Mouse (Mus musculus) limb, embryonic 11.5 days (tissue): Measurements from ENCODE around the gene Tspan32. TPM values are rescaled to one million over a fixed set of nuclear protein-coding genes. Genes with fewer than 3 reads are reported as not detected.
A peak's percentile ranks its signal among the peaks of the same experiment; 100 is the strongest.

Experiments used
- ATAC-seq: fragments of 200-750 bp; cut with Nextera tagmentation; 2 replicates; pipeline ENCODE4 v1.8.0; 2017; ENCODE audit warnings: low read depth; ENCODE audit not compliant: insufficient number of reproducible peaks, low FRiP score, low TSS enrichment
- DNase-seq: peaks from one replicate; pipeline ENCODE4 v3.0.0-alpha.2; 2015; ENCODE audit warnings: low spot score
- H3K27ac ChIP-seq: fragments of 300-500 bp; sonication (generic); replicated peaks from 2 replicates; pipeline ENCODE4 v1.5.1; 2014; ENCODE audit warnings: low read depth, mild to moderate bottlenecking, low read length
- H3K27me3 ChIP-seq: fragments of 300-500 bp; sonication (generic); 2 replicates; pipeline ENCODE4 v1.6.1; 2014; ENCODE audit warnings: mild to moderate bottlenecking, low read length, mixed read lengths; ENCODE audit not compliant: control insufficient read depth, insufficient read depth
- H3K36me3 ChIP-seq: fragments of 300-500 bp; sonication (generic); 2 replicates; pipeline ENCODE4 v1.6.1; 2014; ENCODE audit warnings: mild to moderate bottlenecking, low read length, moderate library complexity, mixed read lengths; ENCODE audit not compliant: control insufficient read depth, insufficient read depth
- H3K4me1 ChIP-seq: fragments of 300-500 bp; sonication (generic); 2 replicates; pipeline ENCODE4 v1.6.1; 2014; ENCODE audit warnings: low read length, mixed read lengths; ENCODE audit not compliant: control insufficient read depth, insufficient read depth
- H3K4me2 ChIP-seq: fragments of 300-500 bp; sonication (generic); 2 replicates; pipeline ENCODE4 v1.6.1; 2014; ENCODE audit warnings: low read depth, mild to moderate bottlenecking, moderate library complexity; ENCODE audit not compliant: severe bottlenecking
- H3K4me3 ChIP-seq: fragments of 300-500 bp; sonication (generic); 2 replicates; pipeline ENCODE4 v1.5.1; 2014; ENCODE audit warnings: low read depth, low read length
- H3K9ac ChIP-seq: fragments of 300-500 bp; sonication (generic); 2 replicates; pipeline ENCODE4 v1.6.1; 2014; ENCODE audit warnings: mild to moderate bottlenecking, low read length
- H3K9me3 ChIP-seq: fragments of 300-500 bp; sonication (generic); 2 replicates; pipeline ENCODE4 v1.6.1; 2016; ENCODE audit warnings: low read length; ENCODE audit not compliant: control insufficient read depth
- WGBS: fragments of 180-500 bp; shearing (Covaris S2); extraction: QIAGEN DNeasy Blood & Tissue Kit; methylation state at CpG from one replicate; pipeline ENCODE4 v1.1.7; 2014; 5-methylcytosine and 5-hydroxymethylcytosine counted together
- polyA plus RNA-seq: library from polyadenylated mRNA; unstranded; fragments of >200 nt; fragmentation: Nextera tagmentation; extraction: Ambion mirVana; gene quantifications from 2 replicates; pipeline ENCODE4 v1.2.1, GENCODE M21; 2014

The Tspan32 gene
- polyA plus RNA-seq, 1 experiment from 2014 or later, result 4.8 TPM

DNA sequence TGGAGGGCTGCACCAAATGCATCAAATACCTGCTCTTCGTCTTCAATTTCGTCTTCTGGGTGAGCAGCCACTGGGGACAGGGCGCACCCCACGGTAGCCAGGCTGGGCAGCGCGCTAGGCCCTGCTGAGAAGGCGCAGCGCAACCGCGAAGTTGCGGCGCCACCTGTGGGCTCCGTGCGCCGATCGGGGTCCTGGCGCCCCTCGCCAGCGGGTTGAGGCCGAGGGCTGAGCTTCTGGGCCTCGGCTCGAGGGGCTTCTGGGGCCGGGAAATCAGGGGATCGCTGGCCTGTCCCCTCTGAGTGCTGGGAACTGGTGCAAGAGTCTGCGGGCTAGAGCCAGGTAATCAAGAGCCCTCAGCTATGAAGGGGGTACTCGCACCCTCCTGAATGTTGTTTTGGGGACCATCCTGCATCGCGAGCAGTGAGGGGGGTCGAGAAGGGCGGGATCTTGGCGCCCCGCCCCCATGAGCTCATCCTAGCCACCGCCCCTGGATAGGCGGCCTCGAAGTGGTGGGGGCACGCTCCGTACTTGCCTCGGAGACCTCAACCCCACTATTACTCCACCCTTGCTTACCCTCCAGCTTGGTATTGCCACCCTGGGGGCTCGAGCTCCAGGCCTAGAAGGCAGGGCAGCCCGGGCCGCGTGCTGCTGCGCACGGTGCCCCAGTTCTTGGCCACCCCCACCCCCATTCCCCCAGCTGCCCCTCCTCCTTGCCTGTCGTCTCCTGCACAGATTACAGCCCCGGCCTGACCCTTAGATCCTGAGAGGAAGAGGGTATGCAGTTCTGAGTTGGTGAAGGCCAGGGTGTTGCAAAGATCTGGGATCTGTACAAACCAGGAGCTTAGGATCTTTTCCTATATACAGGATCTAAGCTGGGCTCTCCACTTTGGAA, 48.4 kb downstream of the Tspan32 start:
- WGBS, result under 1% methylated on average over 46 of the region's 46 CpGs

DNA sequence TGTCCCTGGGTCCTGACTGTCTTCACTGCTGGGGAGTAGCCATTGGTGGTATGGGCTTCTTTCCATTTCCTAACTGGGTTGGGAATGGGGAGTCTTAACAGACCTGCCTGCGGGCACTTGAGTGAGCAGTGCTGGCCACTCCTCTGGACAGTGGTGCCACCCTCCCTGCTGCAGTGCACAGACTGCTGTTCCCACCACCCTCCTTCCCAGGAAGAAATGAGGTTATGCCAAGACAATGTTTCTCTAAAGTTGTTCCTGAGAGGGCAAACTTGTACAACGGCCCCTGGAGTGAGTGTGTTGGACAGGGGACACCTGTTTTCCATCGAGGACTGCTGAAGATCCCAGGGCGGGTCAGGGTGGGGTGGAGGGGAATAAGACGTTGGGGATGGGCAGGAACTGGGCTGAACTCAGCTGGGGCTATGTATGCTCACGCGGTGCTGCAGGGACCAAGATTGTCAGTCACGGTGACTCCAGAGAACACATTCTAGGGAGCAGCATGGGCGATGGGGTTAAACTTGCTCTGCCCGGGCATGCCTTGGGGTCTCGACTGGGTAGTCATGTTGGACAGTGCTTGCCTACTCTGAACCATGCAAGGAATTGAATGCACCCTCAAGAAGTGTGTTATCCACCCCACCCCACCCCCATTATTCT, 49.2 kb downstream of the Tspan32 start:
- Histone ChIP-seq H3K9me3 (no peaks in the 10 kb centered on the region), H3K4me2 (peak overlapping the region; percentile 89), H3K36me3 (no peaks in the 10 kb centered on the region), H3K4me1 (peaks cover 24% of the 10 kb centered on the region), H3K4me3 (peak overlapping the region; percentile 98), H3K27me3 (no peaks in the 10 kb centered on the region), H3K9ac (peak overlapping the region; percentile 91), H3K27ac (no peak overlapping the region)
- ATAC-seq (no peak), DNase-seq (no peak)
- WGBS, result 63% methylated on average over 11 of the region's 11 CpGs

More for the DNA sequence above, 48.4 kb downstream of the Tspan32 start:
- Histone ChIP-seq H3K4me1 (peaks cover 24% of the 10 kb centered on the region), H3K4me2 (peak overlapping the region; percentile 89), H3K9me3 (no peaks in the 10 kb centered on the region), H3K4me3 (peak overlapping the region; percentile 98), H3K27ac (peak overlapping the region; percentile 75), H3K9ac (peak overlapping the region; percentile 91), H3K27me3 (no peaks in the 10 kb centered on the region), H3K36me3 (no peaks in the 10 kb centered on the region)
- peak; percentile 77 for DNase-seq
- peak; percentile 75 for ATAC-seq

DNA sequence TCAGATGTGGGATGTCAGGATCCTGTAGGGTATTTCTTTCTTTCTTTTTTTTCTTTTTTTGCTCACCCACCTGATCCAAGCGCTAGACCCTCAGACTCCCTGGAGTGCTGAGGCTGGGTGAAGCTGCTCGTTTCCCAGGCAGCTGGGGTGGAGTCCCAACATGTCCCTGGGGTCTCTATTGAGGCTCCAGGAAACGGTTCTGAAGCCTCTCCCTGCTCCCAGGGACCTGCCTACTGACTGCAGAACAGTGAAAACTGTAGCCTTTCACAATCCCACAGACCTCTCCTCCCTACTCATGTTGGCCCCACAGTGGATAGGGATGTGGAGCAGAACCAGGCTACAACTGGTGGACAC, 49.7 kb downstream of the Tspan32 start:
- H3K4me2 ChIP-seq, result peak overlapping the region; percentile 89
- peak overlapping the region; percentile 24 for H3K4me3 ChIP-seq
- DNase-seq, result no peak
- H3K4me1 ChIP-seq, result peaks cover 24% of the 10 kb centered on the region
- no peak overlapping the region for H3K27ac ChIP-seq
- H3K9ac ChIP-seq, result peak overlapping the region; percentile 30; the same call in 1 of the 2 replicates
- ATAC-seq, result no peak
- no peaks in the 10 kb centered on the region for H3K27me3 ChIP-seq
- WGBS, result 67% methylated on average over 3 of the region's 3 CpGs
- H3K36me3 ChIP-seq, result peaks cover 4% of the 10 kb centered on the region; the same call in 1 of the 2 replicates
- no peaks in the 10 kb centered on the region for H3K9me3 ChIP-seq

DNA sequence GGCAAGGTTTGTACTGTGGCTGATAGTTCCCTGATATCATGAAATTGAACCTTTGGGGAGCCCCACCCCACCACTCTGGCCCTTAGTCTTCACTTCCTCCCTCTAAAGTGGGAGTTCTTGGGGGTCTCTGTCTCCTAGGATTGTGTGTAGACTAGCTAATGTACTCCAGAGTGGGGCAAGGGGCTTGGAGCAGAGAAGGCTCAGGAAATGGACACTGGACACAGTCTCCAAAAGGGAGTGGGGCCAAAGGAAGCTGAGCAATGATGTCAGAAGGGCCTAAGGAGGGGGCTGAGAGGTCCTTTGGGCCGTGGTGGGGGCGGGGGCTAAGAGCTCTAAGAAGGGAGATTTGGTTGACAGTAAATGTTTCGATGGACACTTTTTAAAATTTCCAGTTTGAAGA, 50.2 kb downstream of the Tspan32 start:
- Histone ChIP-seq H3K4me3 (peak overlapping the region; percentile 24), H3K36me3 (peaks cover 4% of the 10 kb centered on the region; the same call in 1 of the 2 replicates), H3K27me3 (no peaks in the 10 kb centered on the region), H3K9ac (no peak overlapping the region; the same call in 1 of the 2 replicates), H3K4me2 (peak overlapping the region; percentile 89), H3K9me3 (no peaks in the 10 kb centered on the region), H3K4me1 (peaks cover 24% of the 10 kb centered on the region), H3K27ac (no peak overlapping the region)
- 93% methylated on average over 3 of the region's 3 CpGs for WGBS
- ATAC-seq (no peak), DNase-seq (no peak)

DNA sequence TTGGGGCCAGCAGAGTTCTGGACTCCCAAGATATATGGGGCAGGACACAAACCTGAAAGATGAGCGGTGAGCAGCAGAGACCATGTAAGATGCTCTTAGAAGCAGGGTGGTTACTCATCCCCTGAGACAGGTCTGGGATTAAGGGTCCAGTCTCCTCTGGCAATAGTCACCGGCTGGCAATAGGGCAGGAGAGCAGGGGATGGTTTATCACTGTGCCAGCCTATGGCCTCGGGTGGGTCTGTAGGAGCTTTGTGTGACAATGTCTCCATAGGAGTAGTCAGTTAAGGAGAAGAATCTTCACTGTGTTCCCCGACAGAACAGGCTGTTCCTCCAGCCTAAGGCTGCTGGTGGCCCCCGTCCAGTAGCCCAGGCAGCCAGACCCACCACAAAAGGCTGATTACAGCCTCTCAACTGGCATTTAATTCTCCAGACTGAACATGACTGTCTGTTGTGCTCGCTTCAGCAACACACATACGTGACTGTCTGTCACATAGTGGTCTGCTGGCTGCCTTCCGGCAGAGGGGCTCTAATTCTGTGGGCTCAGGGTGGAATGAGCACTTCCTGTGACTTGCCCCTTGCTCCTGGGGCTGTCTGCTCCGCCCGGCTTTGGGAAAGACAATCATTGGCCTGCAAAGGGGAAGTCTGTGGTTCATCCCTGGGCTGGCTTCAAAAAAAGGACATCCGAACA, 50.8 kb downstream of the Tspan32 start:
- Histone ChIP-seq H3K36me3 (peaks cover 6% of the 10 kb centered on the region; the same call in 1 of the 2 replicates), H3K27me3 (no peaks in the 10 kb centered on the region), H3K4me2 (peak overlapping the region; percentile 89; the same call in 1 of the 2 replicates), H3K9me3 (no peaks in the 10 kb centered on the region), H3K4me1 (peaks cover 24% of the 10 kb centered on the region), H3K27ac (no peak overlapping the region), H3K9ac (no peak overlapping the region), H3K4me3 (0 out of 2 replicates have a peak overlapping the region, but pooled peaks have one; percentile 0)
- WGBS, result 85% methylated on average over 11 of the region's 11 CpGs
- DNase-seq, result no peak
- ATAC-seq, result no peak

DNA sequence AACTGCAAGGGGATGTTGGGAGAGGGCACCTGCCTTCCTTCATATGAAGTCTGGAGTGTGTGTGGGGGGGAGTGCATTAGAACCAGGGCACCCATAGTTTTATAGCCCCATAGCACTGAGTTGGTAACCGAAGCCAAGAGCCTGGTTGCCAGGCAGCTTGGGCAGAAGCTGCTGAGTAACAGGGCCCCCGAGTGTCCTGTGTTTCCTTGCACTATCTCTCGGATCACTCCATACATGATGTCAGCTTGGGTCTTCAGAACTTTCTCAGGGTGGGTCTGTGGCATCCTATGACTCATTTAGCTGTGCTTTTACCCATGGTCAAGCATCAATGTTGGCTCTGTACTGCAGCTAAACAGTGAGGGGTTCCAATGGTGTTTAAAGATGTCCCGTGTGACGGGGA, 52.2 kb downstream of the Tspan32 start:
- H3K27ac ChIP-seq, result no peak overlapping the region
- H3K4me3 ChIP-seq, result no peak overlapping the region
- no peak for ATAC-seq
- no peaks in the 10 kb centered on the region for H3K9me3 ChIP-seq
- H3K9ac ChIP-seq, result no peak overlapping the region
- no peak for DNase-seq
- no peaks in the 10 kb centered on the region for H3K27me3 ChIP-seq
- no peak overlapping the region for H3K4me2 ChIP-seq
- H3K36me3 ChIP-seq, result peaks cover 6% of the 10 kb centered on the region; the same call in 1 of the 2 replicates
- 89% methylated on average over 5 of the region's 5 CpGs for WGBS
- peaks cover 24% of the 10 kb centered on the region for H3K4me1 ChIP-seq

DNA sequence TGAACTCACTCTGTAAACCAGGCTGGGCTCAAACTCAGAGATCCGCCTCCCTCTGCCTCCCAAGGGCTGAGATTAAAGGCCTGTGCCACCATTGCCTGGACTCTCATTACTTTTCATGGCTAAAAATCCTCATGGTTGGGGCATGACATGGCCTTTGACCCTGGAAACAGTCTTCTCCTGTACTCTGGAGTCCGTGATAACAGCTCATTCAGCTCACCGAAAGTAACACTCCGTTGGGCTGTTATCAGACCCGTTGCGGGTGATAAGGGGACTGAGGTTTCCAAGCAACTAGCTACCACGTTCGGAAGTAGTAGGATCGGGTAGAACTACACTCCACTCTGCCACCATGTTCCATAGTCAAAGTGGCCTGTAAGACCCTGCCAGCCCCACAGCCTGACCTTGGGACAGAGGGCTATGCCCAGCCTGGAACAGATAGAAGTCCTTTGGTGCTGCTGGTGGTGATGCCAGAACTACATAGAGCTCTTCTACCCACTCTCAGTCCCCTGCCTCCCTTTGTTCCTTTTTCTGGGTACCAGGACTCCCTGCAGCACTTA, 52.9 kb downstream of the Tspan32 start:
- Histone ChIP-seq H3K27ac (peak overlapping the region; percentile 36; the same call in 1 of the 2 replicates), H3K9me3 (no peaks in the 10 kb centered on the region), H3K36me3 (peaks cover 6% of the 10 kb centered on the region; the same call in 1 of the 2 replicates), H3K4me1 (peaks cover 24% of the 10 kb centered on the region), H3K27me3 (no peaks in the 10 kb centered on the region), H3K4me3 (no peak overlapping the region), H3K4me2 (no peak overlapping the region), H3K9ac (no peak overlapping the region)
- no peak for ATAC-seq
- 87% methylated on average over 9 of the region's 9 CpGs for WGBS
- DNase-seq, result no peak

DNA sequence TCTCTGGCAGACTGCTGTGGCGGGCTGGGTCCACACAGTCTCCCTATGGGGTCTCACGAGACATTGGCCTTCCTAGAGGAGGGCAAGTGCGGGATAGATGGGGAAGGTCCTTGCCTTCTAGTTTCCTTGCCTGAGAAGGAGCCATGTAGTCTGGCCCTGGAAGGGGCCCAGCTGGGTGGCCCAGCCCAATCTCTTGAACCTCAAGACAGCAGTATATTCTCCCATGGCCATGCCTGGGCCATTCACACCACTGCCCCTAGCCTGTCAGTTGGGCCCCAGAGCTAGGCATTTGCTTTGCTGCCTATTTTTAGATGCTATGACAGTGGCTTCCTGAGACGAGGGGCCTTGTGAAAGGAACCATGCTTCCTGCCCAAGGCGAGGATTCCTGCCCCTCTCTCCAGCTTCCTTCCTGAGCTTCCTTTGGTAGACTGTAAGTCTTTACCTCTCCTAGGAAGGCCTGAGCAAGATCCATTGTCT, 53.4 kb downstream of the Tspan32 start:
- Histone ChIP-seq H3K9ac (no peak overlapping the region), H3K4me2 (no peak overlapping the region), H3K4me3 (no peak overlapping the region), H3K27ac (no peak overlapping the region), H3K4me1 (peaks cover 24% of the 10 kb centered on the region), H3K9me3 (no peaks in the 10 kb centered on the region), H3K36me3 (peaks cover 9% of the 10 kb centered on the region; the same call in 1 of the 2 replicates), H3K27me3 (no peaks in the 10 kb centered on the region)
- 82% methylated on average over 5 of the region's 5 CpGs for whole genome bisulfite sequencing
- ATAC-seq (no peak), DNase-seq (no peak)
